Mouse (Mus musculus) liver, embryonic 11.5 days (tissue): ENCODE results near the gene Slc6a2. TPM values are rescaled to one million over a fixed set of nuclear protein-coding genes. Genes with fewer than 3 reads are reported as not detected.

ENCODE experiments used
- ATAC-seq: fragments of 200-750 bp; cut with Nextera tagmentation; replicated peaks from 2 replicates; pipeline ENCODE4 v1.8.0; 2017; ENCODE audit warnings: moderate number of reproducible peaks, mild to moderate bottlenecking, moderate TSS enrichment, moderate library complexity; ENCODE audit not compliant: low FRiP score
- DNase-seq: peaks from one replicate; pipeline ENCODE4 v3.0.0-alpha.2; 2017; ENCODE audit warnings: low spot score
- H3K27ac ChIP-seq: fragments of 300-500 bp; sonication (generic); 2 replicates; pipeline ENCODE4 v1.5.1; 2014; ENCODE audit warnings: mild to moderate bottlenecking, low read depth, low read length, control low read depth
- H3K27me3 ChIP-seq: fragments of 300-500 bp; sonication (generic); replicated peaks from 2 replicates; pipeline ENCODE4 v1.6.1; 2014; ENCODE audit warnings: low read length, mixed read lengths; ENCODE audit not compliant: control insufficient read depth, insufficient read depth
- H3K36me3 ChIP-seq: fragments of 300-500 bp; sonication (generic); 2 replicates; pipeline ENCODE4 v1.6.1; 2014; ENCODE audit warnings: mild to moderate bottlenecking, low read length, moderate library complexity, mixed read lengths; ENCODE audit not compliant: control insufficient read depth, insufficient read depth
- H3K4me1 ChIP-seq: fragments of 300-500 bp; sonication (generic); replicated peaks from 2 replicates; pipeline ENCODE4 v1.6.1; 2014; ENCODE audit warnings: low read length, mixed read lengths; ENCODE audit not compliant: control insufficient read depth, insufficient read depth
- H3K4me2 ChIP-seq: fragments of 300-500 bp; sonication (generic); 2 replicates; pipeline ENCODE4 v1.6.1; 2014; ENCODE audit warnings: mild to moderate bottlenecking, control low read depth, moderate library complexity
- H3K4me3 ChIP-seq: fragments of 300-500 bp; sonication (generic); 2 replicates; pipeline ENCODE4 v1.5.1; 2014; ENCODE audit warnings: low read depth, low read length, control low read depth
- H3K9ac ChIP-seq: fragments of 300-500 bp; sonication (generic); 2 replicates; pipeline ENCODE4 v1.6.1; 2014; ENCODE audit warnings: low read depth, low read length, control low read depth
- H3K9me3 ChIP-seq: fragments of 300-500 bp; sonication (generic); 2 replicates; pipeline ENCODE4 v1.6.1; 2016; ENCODE audit warnings: low read length, inconsistent platforms, mixed read lengths; ENCODE audit not compliant: control insufficient read depth
- whole genome bisulfite sequencing: fragments of 180-500 bp; shearing (Covaris S2); extraction: QIAGEN DNeasy Blood & Tissue Kit; methylation state at CpG from one replicate; pipeline ENCODE4 v1.1.7; 2014; 5-methylcytosine and 5-hydroxymethylcytosine counted together
- polyA plus RNA-seq: library from polyadenylated mRNA; unstranded; fragments of >200 nt; fragmentation: Nextera tagmentation; extraction: Ambion mirVana; gene quantifications from 2 replicates; pipeline ENCODE4 v1.2.1, GENCODE M21; 2014

Gene Slc6a2
- polyA plus RNA-seq, 1 experiment from 2014 or later: 0.03 TPM

GRCm38 (mm10) chr8:92998600-92998999 is 38.7 kb downstream of the Slc6a2 start:
- WGBS: 40% methylated on average over 2 of the region's 2 CpGs
- H3K9ac ChIP-seq: no peak overlapping the region
- DNase-seq (no peak), ATAC-seq (no peak)
- no peaks in the 10 kb centered on the region for H3K9me3 ChIP-seq
- no peak overlapping the region for H3K4me3 ChIP-seq
- no peaks in the 10 kb centered on the region for H3K4me1 ChIP-seq
- H3K4me2 ChIP-seq: no peak overlapping the region
- H3K27me3 ChIP-seq: no peaks in the 10 kb centered on the region
- H3K36me3 ChIP-seq: no peaks in the 10 kb centered on the region
- H3K27ac ChIP-seq: no peak overlapping the region

GRCm38 (mm10) chr8:93010286-93010685 is 50.4 kb downstream of the Slc6a2 start:
- Histone ChIP-seq H3K9ac (no peak overlapping the region), H3K27ac (no peak overlapping the region), H3K36me3 (no peaks in the 10 kb centered on the region), H3K4me2 (no peak overlapping the region), H3K4me1 (no peaks in the 10 kb centered on the region), H3K27me3 (no peaks in the 10 kb centered on the region), H3K4me3 (no peak overlapping the region), H3K9me3 (no peaks in the 10 kb centered on the region)
- WGBS: 26% methylated on average over 5 of the region's 5 CpGs
- DNase-seq: no peak
- ATAC-seq: no peak

- Histone ChIP-seq H3K9ac (no peak overlapping the region), H3K4me1 (no peaks in the 10 kb centered on the region), H3K27me3 (no peaks in the 10 kb centered on the region), H3K9me3 (no peaks in the 10 kb centered on the region), H3K4me2 (no peak overlapping the region), H3K36me3 (no peaks in the 10 kb centered on the region), H3K27ac (no peak overlapping the region), H3K4me3 (no peak overlapping the region)
- WGBS: 10% methylated on average over 9 of the region's 9 CpGs
- ATAC-seq (peak; percentile 54; the same call in 1 of the 2 replicates), DNase-seq (peak; percentile 68)
These were observed 51.6 kb downstream of the Slc6a2 start for GRCm38 (mm10) chr8:93011439-93011838.

- H3K4me2 ChIP-seq: no peak overlapping the region
- H3K4me1 ChIP-seq: no peaks in the 10 kb centered on the region
- H3K4me3 ChIP-seq: no peak overlapping the region
- no peak overlapping the region for H3K27ac ChIP-seq
- H3K9me3 ChIP-seq: no peaks in the 10 kb centered on the region
- no peaks in the 10 kb centered on the region for H3K36me3 ChIP-seq
- ATAC-seq (no peak), DNase-seq (no peak)
- no peaks in the 10 kb centered on the region for H3K27me3 ChIP-seq
- no peak overlapping the region for H3K9ac ChIP-seq
- 58% methylated on average over 5 of the region's 6 CpGs for WGBS
These were observed 52.3 kb downstream of the Slc6a2 start for GRCm38 (mm10) chr8:93012226-93012625.

GRCm38 (mm10) chr8:93014300-93014699 is 54.4 kb downstream of the Slc6a2 start:
- ATAC-seq: no peak
- H3K27me3 ChIP-seq: no peaks in the 10 kb centered on the region

DNA sequence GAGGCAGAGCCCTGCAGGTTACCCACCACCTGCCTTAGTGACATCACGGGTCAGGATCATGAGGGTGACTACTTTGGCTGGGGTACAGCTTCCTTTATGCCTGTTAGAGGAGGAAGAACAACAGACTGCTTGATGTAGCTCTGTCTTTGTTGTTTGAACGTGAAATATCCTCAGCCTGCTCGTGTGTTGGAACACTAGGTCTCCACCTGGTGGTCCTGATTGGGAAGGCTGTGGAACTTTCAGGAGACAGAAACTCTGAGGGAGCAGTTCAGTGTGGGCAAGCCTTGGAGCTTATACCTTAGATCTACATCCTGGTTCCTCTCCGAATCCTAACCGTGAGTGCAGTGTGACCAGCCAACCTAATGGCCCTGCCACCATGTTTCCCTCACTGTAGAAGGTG is 61.9 kb downstream of the Slc6a2 start:
- H3K27me3 ChIP-seq: no peaks in the 10 kb centered on the region
- no peak overlapping the region for H3K4me2 ChIP-seq
- H3K9me3 ChIP-seq: no peaks in the 10 kb centered on the region
- H3K4me3 ChIP-seq: no peak overlapping the region
- DNase-seq: no peak
- ATAC-seq: no peak
- H3K9ac ChIP-seq: no peak overlapping the region
- 65% methylated on average over 5 of the region's 5 CpGs for WGBS
- H3K36me3 ChIP-seq: no peaks in the 10 kb centered on the region
- H3K4me1 ChIP-seq: no peaks in the 10 kb centered on the region
- H3K27ac ChIP-seq: no peak overlapping the region

More at GRCm38 (mm10) chr8:93014300-93014699, 54.4 kb downstream of the Slc6a2 start:
- Histone ChIP-seq H3K9me3 (no peaks in the 10 kb centered on the region), H3K9ac (no peak overlapping the region), H3K4me2 (no peak overlapping the region), H3K27ac (no peak overlapping the region), H3K36me3 (no peaks in the 10 kb centered on the region), H3K4me1 (no peaks in the 10 kb centered on the region), H3K4me3 (no peak overlapping the region)
- DNase-seq: no peak
- WGBS: 27% methylated on average over 4 of the region's 4 CpGs

DNA sequence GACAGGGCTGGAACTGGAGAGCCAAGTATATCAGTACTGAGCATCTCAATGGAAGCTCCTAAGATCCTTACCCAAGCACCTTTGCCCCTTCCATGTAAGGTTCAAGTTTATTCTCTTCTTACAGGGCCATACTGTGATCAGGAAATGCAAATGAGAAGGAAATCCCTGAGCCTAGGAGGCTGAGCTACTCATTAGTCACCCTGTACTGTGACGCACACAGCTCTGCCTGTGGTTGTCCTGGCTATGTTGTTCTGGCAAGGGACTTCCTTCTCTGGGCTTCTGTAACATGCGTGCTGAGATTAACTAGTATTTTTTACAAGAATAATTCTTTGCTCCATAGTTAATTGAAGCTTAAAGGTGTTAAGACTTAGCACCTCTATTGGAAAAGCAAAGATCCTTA is 70.8 kb downstream of the Slc6a2 start:
- Histone ChIP-seq H3K36me3 (no peaks in the 10 kb centered on the region), H3K27ac (no peak overlapping the region), H3K4me1 (no peaks in the 10 kb centered on the region), H3K27me3 (no peaks in the 10 kb centered on the region), H3K9me3 (no peaks in the 10 kb centered on the region), H3K4me2 (no peak overlapping the region), H3K4me3 (no peak overlapping the region), H3K9ac (no peak overlapping the region)
- ATAC-seq (no peak), DNase-seq (no peak)
- 59% methylated on average over 2 of the region's 2 CpGs for WGBS

GRCm38 (mm10) chr8:93038831-93039230 is 79.0 kb downstream of the Slc6a2 start:
- Histone ChIP-seq H3K9ac (no peak overlapping the region), H3K36me3 (no peaks in the 10 kb centered on the region), H3K27me3 (no peaks in the 10 kb centered on the region), H3K27ac (no peak overlapping the region), H3K4me1 (no peaks in the 10 kb centered on the region), H3K4me2 (no peak overlapping the region), H3K9me3 (no peaks in the 10 kb centered on the region), H3K4me3 (no peak overlapping the region)
- DNase-seq (no peak), ATAC-seq (no peak)
- 14% methylated on average over 2 of the region's 2 CpGs for WGBS

DNA sequence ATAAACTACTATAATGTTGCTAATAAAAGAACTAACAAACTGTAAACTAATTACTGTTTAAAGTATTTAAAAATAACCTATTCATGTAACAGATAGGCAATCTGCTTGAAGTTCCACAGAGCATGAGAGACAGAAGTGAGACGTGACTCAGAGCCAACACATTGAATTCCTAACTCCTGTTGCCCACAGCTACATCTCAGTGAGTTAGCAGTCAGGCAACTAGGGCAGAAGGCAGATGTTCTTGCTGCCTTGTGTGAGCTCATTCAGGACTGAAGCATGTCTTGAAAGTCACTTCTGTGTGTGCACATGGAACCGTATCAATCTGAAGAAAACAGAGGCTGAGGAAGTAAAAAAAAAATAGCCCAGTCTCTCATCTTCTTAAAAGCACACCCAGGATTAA is 80.4 kb downstream of the Slc6a2 start:
- no peaks in the 10 kb centered on the region for H3K9me3 ChIP-seq
- WGBS: 70% methylated on average over 2 of the region's 2 CpGs

More for the DNA sequence above, 80.4 kb downstream of the Slc6a2 start:
- ATAC-seq (no peak), DNase-seq (no peak)
- H3K4me3 ChIP-seq: no peak overlapping the region
- H3K27me3 ChIP-seq: no peaks in the 10 kb centered on the region
- H3K9ac ChIP-seq: no peak overlapping the region
- no peak overlapping the region for H3K27ac ChIP-seq
- no peak overlapping the region for H3K4me2 ChIP-seq
- no peaks in the 10 kb centered on the region for H3K36me3 ChIP-seq
- no peaks in the 10 kb centered on the region for H3K4me1 ChIP-seq
